Mouse (Mus musculus): ENCODE data around the gene Gadd45b. TPM values are rescaled to one million over a fixed set of nuclear protein-coding genes. Genes with fewer than 3 reads are reported as not detected.

Gadd45b gene
- total RNA-seq (2014; rRNA removed; ENCODE audit: low replicate concordance) = 18.9 and 26.8 TPM in 2 replicates
- 22.3 and 28.0 TPM in 2 replicates for polyA plus RNA-seq (2015; fragmentation: Nextera tagmentation; extraction: Ambion mirVana)

GRCm38 (mm10) chr10:80929299-80930226, at the start of gene Gadd45b:
Gadd45b (plus strand) TSS chr10:80930073.
- ATAC-seq (ENCODE audit: insufficient read depth, low read depth) (peak; percentile 89), DNase-seq (ENCODE audit: low spot score) (peak; percentile 99)
- Histone ChIP-seq H3K4me3 (ENCODE audit: low read depth, low read length) (peak within 1 kb of the TSS; percentile 66), H3K27ac (ENCODE audit: low read depth) (peak within 1 kb of the TSS; percentile 90), H3K4me1 (ENCODE audit: control insufficient read depth, insufficient read depth) (peaks cover 30% of the 10 kb centered on the region), H3K9me3 (replicated peaks; ENCODE audit: control insufficient read depth, low read length) (no peaks in the 10 kb centered on the region), H3K36me3 (replicated peaks; ENCODE audit: control insufficient read depth, insufficient read depth, low read length) (no peaks in the 10 kb centered on the region), H3K9ac (replicated peaks; ENCODE audit: low read depth, low read length) (peak within 1 kb of the TSS; percentile 79), H3K27me3 (ENCODE audit: control insufficient read depth, insufficient read depth, low read length) (no peaks in the 10 kb centered on the region), H3K4me2 (ENCODE audit: low read depth, low read length) (peak within 1 kb of the TSS; percentile 82)
- TF ChIP-seq CTCF (IDR thresholded peaks at IDR 0.05; ENCODE audit: low read depth) (no peak), EP300 (IDR thresholded peaks at IDR 0.05; ENCODE audit: low read depth) (peak; percentile 56; the same call in 1 of the 2 replicates)
- under 1% methylated on average over 55 of the region's 56 CpGs for WGBS

GRCm38 (mm10) chr10:80880131-80880641, 49.7 kb upstream of the Gadd45b start:
- ATAC-seq (ENCODE audit: insufficient read depth, low read depth) (peak; percentile 58; the same call in 1 of the 2 replicates), DNase-seq (ENCODE audit: low spot score) (peak; percentile 53)
- no peak overlapping the region for H3K9ac ChIP-seq (replicated peaks; ENCODE audit: low read depth, low read length)
- H3K27ac ChIP-seq (ENCODE audit: low read depth) = no peak overlapping the region
- H3K4me1 ChIP-seq (ENCODE audit: control insufficient read depth, insufficient read depth) = peaks cover 8% of the 10 kb centered on the region
- 8% methylated on average over 5 of the region's 5 CpGs for WGBS
- H3K27me3 ChIP-seq (ENCODE audit: control insufficient read depth, insufficient read depth, low read length) = no peaks in the 10 kb centered on the region
- H3K36me3 ChIP-seq (replicated peaks; ENCODE audit: control insufficient read depth, insufficient read depth, low read length) = no peaks in the 10 kb centered on the region
- H3K9me3 ChIP-seq (replicated peaks; ENCODE audit: control insufficient read depth, low read length) = no peaks in the 10 kb centered on the region
- no peak overlapping the region for H3K4me3 ChIP-seq (ENCODE audit: low read depth, low read length)
- no peak overlapping the region for H3K4me2 ChIP-seq (ENCODE audit: low read depth, low read length)
- TF ChIP-seq CTCF (IDR thresholded peaks at IDR 0.05; ENCODE audit: low read depth) = peak; percentile 76
- TF ChIP-seq EP300 (IDR thresholded peaks at IDR 0.05; ENCODE audit: low read depth) = no peak

GRCm38 (mm10) chr10:80880901-80881300, 49.0 kb upstream of the Gadd45b start:
- Histone ChIP-seq H3K4me1 (ENCODE audit: control insufficient read depth, insufficient read depth) (peaks cover 8% of the 10 kb centered on the region), H3K4me2 (ENCODE audit: low read depth, low read length) (no peak overlapping the region), H3K27me3 (ENCODE audit: control insufficient read depth, insufficient read depth, low read length) (no peaks in the 10 kb centered on the region), H3K36me3 (replicated peaks; ENCODE audit: control insufficient read depth, insufficient read depth, low read length) (no peaks in the 10 kb centered on the region), H3K27ac (ENCODE audit: low read depth) (no peak overlapping the region), H3K4me3 (ENCODE audit: low read depth, low read length) (no peak overlapping the region), H3K9me3 (replicated peaks; ENCODE audit: control insufficient read depth, low read length) (no peaks in the 10 kb centered on the region), H3K9ac (replicated peaks; ENCODE audit: low read depth, low read length) (no peak overlapping the region)
- no peak for TF ChIP-seq EP300 (IDR thresholded peaks at IDR 0.05; ENCODE audit: low read depth)
- no peak; the same call in 1 of the 2 replicates for TF ChIP-seq CTCF (IDR thresholded peaks at IDR 0.05; ENCODE audit: low read depth)
- DNase-seq (ENCODE audit: low spot score) = no peak
- WGBS = 70% methylated on average over 2 of the region's 2 CpGs
- ATAC-seq (ENCODE audit: insufficient read depth, low read depth) = no peak

- ATAC-seq (ENCODE audit: insufficient read depth, low read depth) = no peak
These were observed 48.6 kb upstream of the Gadd45b start for GRCm38 (mm10) chr10:80881301-80881700.

GRCm38 (mm10) chr10:80887181-80887580, 42.7 kb upstream of the Gadd45b start:
- 0 out of 2 replicates have a peak overlapping the region, but pooled peaks have one; percentile 9 for H3K4me2 ChIP-seq (ENCODE audit: low read depth, low read length)
- H3K9ac ChIP-seq (replicated peaks; ENCODE audit: low read depth, low read length) = no peak overlapping the region
- H3K27ac ChIP-seq (ENCODE audit: low read depth) = no peak overlapping the region
- no peaks in the 10 kb centered on the region for H3K9me3 ChIP-seq (replicated peaks; ENCODE audit: control insufficient read depth, low read length)
- 15% methylated on average over 10 of the region's 11 CpGs for WGBS
- peak; percentile 50 for ATAC-seq (ENCODE audit: insufficient read depth, low read depth)
- peak; percentile 59 for DNase-seq (ENCODE audit: low spot score)
- H3K27me3 ChIP-seq (ENCODE audit: control insufficient read depth, insufficient read depth, low read length) = peaks cover 28% of the 10 kb centered on the region
- H3K4me1 ChIP-seq (ENCODE audit: control insufficient read depth, insufficient read depth) = peaks cover 6% of the 10 kb centered on the region; the same call in 1 of the 2 replicates
- no peak overlapping the region for H3K4me3 ChIP-seq (ENCODE audit: low read depth, low read length)
- no peaks in the 10 kb centered on the region for H3K36me3 ChIP-seq (replicated peaks; ENCODE audit: control insufficient read depth, insufficient read depth, low read length)
- TF ChIP-seq CTCF (IDR thresholded peaks at IDR 0.05; ENCODE audit: low read depth) (no peak), EP300 (IDR thresholded peaks at IDR 0.05; ENCODE audit: low read depth) (no peak)

More at GRCm38 (mm10) chr10:80881301-80881700, 48.6 kb upstream of the Gadd45b start:
- no peak overlapping the region for H3K27ac ChIP-seq (ENCODE audit: low read depth)
- peaks cover 8% of the 10 kb centered on the region for H3K4me1 ChIP-seq (ENCODE audit: control insufficient read depth, insufficient read depth)
- no peaks in the 10 kb centered on the region for H3K9me3 ChIP-seq (replicated peaks; ENCODE audit: control insufficient read depth, low read length)
- no peak for DNase-seq (ENCODE audit: low spot score)
- H3K9ac ChIP-seq (replicated peaks; ENCODE audit: low read depth, low read length) = no peak overlapping the region
- TF ChIP-seq CTCF (IDR thresholded peaks at IDR 0.05; ENCODE audit: low read depth) (peak; percentile 67), EP300 (IDR thresholded peaks at IDR 0.05; ENCODE audit: low read depth) (no peak)
- H3K4me3 ChIP-seq (ENCODE audit: low read depth, low read length) = no peak overlapping the region
- no peaks in the 10 kb centered on the region for H3K27me3 ChIP-seq (ENCODE audit: control insufficient read depth, insufficient read depth, low read length)
- no peak overlapping the region for H3K4me2 ChIP-seq (ENCODE audit: low read depth, low read length)
- no peaks in the 10 kb centered on the region for H3K36me3 ChIP-seq (replicated peaks; ENCODE audit: control insufficient read depth, insufficient read depth, low read length)
- WGBS = 21% methylated on average over 10 of the region's 10 CpGs

Data from heart, postnatal 0 days (tissue).